Mouse (Mus musculus) MEL (cell line): ENCODE results near the gene Pnpla2. TPM values are rescaled to one million over a fixed set of nuclear protein-coding genes. Genes with fewer than 3 reads are reported as not detected.

ENCODE experiments used
- DNase-seq: peaks from one replicate; pipeline ENCODE4 v3.0.0; 2011; ENCODE audit warnings: low read depth, low spot score
- H3K27ac ChIP-seq: 2 replicates; pipeline ENCODE4 v1.5.1; 2012; ENCODE audit warnings: low read depth, mild to moderate bottlenecking, control low read depth, low read length, moderate library complexity; ENCODE audit not compliant: control insufficient read depth
- H3K27me3 ChIP-seq, 2 experiments: fragments of 150-350 bp in 1 of 2; sonication (generic) in 1 of 2; 2 replicates each; pipeline ENCODE4 v1.6.1; 2012; ENCODE audit warnings: low read length in 2 of 2, mild to moderate bottlenecking in 2 of 2, improper control_type of control experiment in 1 of 2, moderate library complexity in 1 of 2; ENCODE audit not compliant: insufficient read depth in 2 of 2, control insufficient read depth in 1 of 2
- H3K36me3 ChIP-seq, 2 experiments: 2 replicates each; pipeline ENCODE4 v1.6.1; 2012 to 2014; ENCODE audit warnings: low read length in 2 of 2, improper control_type of control experiment in 1 of 2, inconsistent platforms in 1 of 2, mild to moderate bottlenecking in 1 of 2; ENCODE audit not compliant: insufficient read depth in 2 of 2, control insufficient read depth in 1 of 2
- H3K4me1 ChIP-seq, 2 experiments: fragments of 150-350 bp in 1 of 2; sonication (generic) in 1 of 2; 2 replicates each; pipeline ENCODE4 v1.6.1; 2012; ENCODE audit warnings: low read length in 2 of 2, improper control_type of control experiment in 1 of 2, mild to moderate bottlenecking in 1 of 2; ENCODE audit not compliant: insufficient read depth in 2 of 2, control insufficient read depth in 1 of 2
- H3K4me3 ChIP-seq, 2 experiments: fragments of 150-350 bp in 1 of 2; sonication (generic) in 1 of 2; 2 replicates each; pipeline ENCODE4 v1.5.1; 2012; ENCODE audit warnings: low read depth in 2 of 2, low read length in 2 of 2, mild to moderate bottlenecking in 2 of 2, moderate library complexity in 2 of 2, control low read depth in 1 of 2, improper control_type of control experiment in 1 of 2; ENCODE audit not compliant: control insufficient read depth in 1 of 2, insufficient read depth in 1 of 2
- H3K79me2 ChIP-seq: 2 replicates; pipeline ENCODE4 v1.6.1; 2012; ENCODE audit warnings: mild to moderate bottlenecking, low read length, moderate library complexity; ENCODE audit not compliant: control insufficient read depth, poor library complexity, insufficient read depth
- H3K9ac ChIP-seq: 2 replicates; pipeline ENCODE4 v1.6.1; 2012; ENCODE audit warnings: low read depth, mild to moderate bottlenecking, control low read depth, low read length, moderate library complexity; ENCODE audit not compliant: control insufficient read depth, poor library complexity, severe bottlenecking
- H3K9me3 ChIP-seq: fragments of 150-350 bp; sonication (generic); replicated peaks from 2 replicates; pipeline ENCODE4 v1.6.1; 2012; ENCODE audit warnings: mild to moderate bottlenecking, low read length, improper control_type of control experiment, moderate library complexity; ENCODE audit not compliant: insufficient read depth
- BHLHE40 ChIP-seq: IDR thresholded peaks from 2 replicates; pipeline ENCODE4 v1.6.1; 2012; ENCODE audit warnings: low read depth, mild to moderate bottlenecking, inconsistent platforms, low read length, improper control_type of control experiment, borderline replicate concordance
- CTCF ChIP-seq, 3 experiments: IDR thresholded peaks in 2 of 3; conservative IDR thresholded peaks in 1 of 3; 2 replicates each; pipeline ENCODE4 v1.5.1; 2011 to 2012; ENCODE audit warnings: low read length in 3 of 3, low read depth in 2 of 3, mild to moderate bottlenecking in 2 of 3, improper control_type of control experiment in 1 of 3, inconsistent platforms in 1 of 3, mixed read lengths in 1 of 3, moderate library complexity in 1 of 3; ENCODE audit not compliant: control insufficient read depth in 1 of 3, insufficient read depth in 1 of 3, poor library complexity in 1 of 3, severe bottlenecking in 1 of 3
- ETS1 ChIP-seq: IDR thresholded peaks from 2 replicates; pipeline ENCODE4 v1.6.1; 2012; ENCODE audit warnings: low read depth, mild to moderate bottlenecking, inconsistent platforms, low read length, improper control_type of control experiment, moderate library complexity
- GATA1 ChIP-seq: IDR thresholded peaks from 2 replicates; pipeline ENCODE4 v1.6.1; 2011; ENCODE audit warnings: low read depth, low read length, improper control_type of control experiment
- HCFC1 ChIP-seq: IDR thresholded peaks from 2 replicates; pipeline ENCODE4 v1.6.1; 2012; ENCODE audit warnings: low read depth, mild to moderate bottlenecking, inconsistent platforms, low read length, improper control_type of control experiment, moderate library complexity
- JUND ChIP-seq: IDR thresholded peaks from 2 replicates; pipeline ENCODE4 v1.6.1; 2011; ENCODE audit warnings: low read depth, mild to moderate bottlenecking, improper control_type of control experiment, low read length
- MEF2A ChIP-seq: IDR thresholded peaks from 2 replicates; pipeline ENCODE4 v1.6.1; 2014; ENCODE audit warnings: low read depth, mild to moderate bottlenecking, inconsistent platforms, low read length, improper control_type of control experiment; ENCODE audit not compliant: poor library complexity, insufficient replicate concordance, severe bottlenecking; ENCODE audit errors: extremely low read depth
- MYB ChIP-seq: IDR thresholded peaks from 2 replicates; pipeline ENCODE4 v1.6.1; 2011; ENCODE audit warnings: mild to moderate bottlenecking, low read depth, low read length, improper control_type of control experiment
- NELFE ChIP-seq: IDR thresholded peaks from 2 replicates; pipeline ENCODE4 v1.6.1; 2011; ENCODE audit warnings: low read depth, low read length, improper control_type of control experiment
- NRF1 ChIP-seq: IDR thresholded peaks from 2 replicates; pipeline ENCODE4 v1.6.1; 2014; ENCODE audit warnings: low read depth, mild to moderate bottlenecking, inconsistent platforms, low read length, improper control_type of control experiment, moderate library complexity; ENCODE audit not compliant: poor library complexity, insufficient read depth, severe bottlenecking
- POLR2AphosphoS5 ChIP-seq: IDR thresholded peaks from 2 replicates; pipeline ENCODE4 v1.6.1; 2012; ENCODE audit warnings: low read depth, borderline replicate concordance, mild to moderate bottlenecking, inconsistent platforms, low read length, moderate library complexity, mixed read lengths
- RCOR1 ChIP-seq: IDR thresholded peaks from 2 replicates; pipeline ENCODE4 v1.6.1; 2012; ENCODE audit warnings: low read depth, mild to moderate bottlenecking, inconsistent platforms, low read length, improper control_type of control experiment
- TAL1 ChIP-seq: IDR thresholded peaks from 2 replicates; pipeline ENCODE4 v1.6.1; 2012; ENCODE audit warnings: mild to moderate bottlenecking, inconsistent platforms, low read length, moderate library complexity, mixed read lengths
- TCF12 ChIP-seq: IDR thresholded peaks from 2 replicates; pipeline ENCODE4 v1.6.1; 2014; ENCODE audit warnings: low read depth, mild to moderate bottlenecking, inconsistent platforms, low read length, improper control_type of control experiment, moderate library complexity
- USF1 ChIP-seq: IDR thresholded peaks from 2 replicates; pipeline ENCODE4 v1.6.1; 2014; ENCODE audit warnings: low read depth, mild to moderate bottlenecking, inconsistent platforms, low read length, improper control_type of control experiment, moderate library complexity
- USF2 ChIP-seq, 2 experiments: IDR thresholded peaks; 2 replicates each; pipeline ENCODE4 v1.6.1; 2011 to 2012; ENCODE audit warnings: improper control_type of control experiment in 2 of 2, low read length in 2 of 2, borderline replicate concordance in 1 of 2, inconsistent platforms in 1 of 2, low read depth in 1 of 2, mild to moderate bottlenecking in 1 of 2; ENCODE audit not compliant: insufficient read depth in 1 of 2
- ZMIZ1 ChIP-seq: IDR thresholded peaks from 2 replicates; pipeline ENCODE4 v1.6.1; 2012; ENCODE audit warnings: low read depth, mild to moderate bottlenecking, inconsistent platforms, low read length, improper control_type of control experiment, moderate library complexity
- ZNF384 ChIP-seq: IDR thresholded peaks from 2 replicates; pipeline ENCODE4 v1.6.1; 2012; ENCODE audit warnings: low read depth, mild to moderate bottlenecking, inconsistent platforms, low read length, improper control_type of control experiment
- polyA plus RNA-seq, 2 experiments: library from polyadenylated mRNA; stranded (reverse) in 1 of 2; unstranded in 1 of 2; fragments of >175 nt in 1 of 2; fragments of >200 nt in 1 of 2; gene quantifications; 2 replicates each; pipeline versions ENCODE4 v1.2.1 to v1.2.4; 2012; ENCODE audit warnings: low replicate concordance in 2 of 2, low read depth in 1 of 2; ENCODE audit not compliant: insufficient read length in 2 of 2, insufficient read depth in 1 of 2, missing spikeins in 1 of 2
- total RNA-seq: library from RNA; depleted of rRNA; stranded (reverse); fragments of 300-350 nt; gene quantifications from 2 replicates; pipeline ENCODE4 v1.2.3, GENCODE M21; 2012

Gene Pnpla2
- total and polyA plus RNA-seq, 3 experiments: 8.3 to 38.6 TPM; not detected in 1

GRCm38 (mm10) chr7:141460391-141461113, 5.6 kb downstream of the Pnpla2 start, which contains the start of gene Cracr2b:
Gene Cracr2b, plus strand, starts transcription at chr7:141461094.
- Histone ChIP-seq H3K9ac (no peak within 1 kb of the TSS), H3K27me3 (no peaks in the 10 kb centered on the region), H3K36me3 (no peaks in the 10 kb centered on the region), H3K9me3 (no peaks in the 10 kb centered on the region), H3K4me3 (no peak within 1 kb of the TSS), H3K4me1 (peaks cover 0 to 8% of the 10 kb centered on the region in 2 experiments; a peak in 1 of 4 replicates), H3K27ac (no peak within 1 kb of the TSS), H3K79me2 (no peaks in the 10 kb centered on the region; the same call in 1 of the 2 replicates)
- no peak for DNase-seq
- no peak for TF ChIP-seq BHLHE40
- TF ChIP-seq RCOR1: no peak
- no peak for TF ChIP-seq USF2 (IDR thresholded peaks at IDR 0.05; ENCODE audit: borderline replicate concordance in 1 of 2, insufficient read depth in 1 of 2, low read depth in 1 of 2, low read length in 2 of 2)
- no peak for TF ChIP-seq ETS1
- TF ChIP-seq JUND: no peak
- no peak for TF ChIP-seq NELFE
- TF ChIP-seq MEF2A: no peak
- no peak for TF ChIP-seq ZMIZ1
- TF ChIP-seq CTCF (IDR thresholded peaks at IDR 0.05 in 2 of 3, conservative IDR thresholded peaks at IDR 0.05 in 1 of 3; ENCODE audit: control insufficient read depth in 1 of 3, insufficient read depth in 1 of 3, low read depth in 2 of 3, low read length in 3 of 3, poor library complexity in 1 of 3, severe bottlenecking in 1 of 3): no peak
- no peak for TF ChIP-seq HCFC1
- TF ChIP-seq GATA1: no peak
- no peak for TF ChIP-seq TCF12
- no peak for TF ChIP-seq TAL1
- TF ChIP-seq MYB: no peak
- no peak for TF ChIP-seq ZNF384
- no peak for TF ChIP-seq NRF1
- TF ChIP-seq POLR2AphosphoS5: no peak
- no peak for TF ChIP-seq USF1
